Mouse (Mus musculus) erythroblast, embryonic 14.5 days (primary cell): Measurements from ENCODE around the gene Smyd3. TPM values are rescaled to one million over a fixed set of nuclear protein-coding genes. Genes with fewer than 3 reads are reported as not detected.

Experiments
- H3K27me3 ChIP-seq: 2 replicates; pipeline ENCODE4 v1.6.1; 2012; ENCODE audit warnings: inconsistent platforms; ENCODE audit not compliant: control insufficient read depth
- H3K36me3 ChIP-seq: 2 replicates; pipeline ENCODE4 v1.6.1; 2012; ENCODE audit warnings: mild to moderate bottlenecking, inconsistent platforms; ENCODE audit not compliant: control insufficient read depth
- H3K4me1 ChIP-seq: 2 replicates; pipeline ENCODE4 v1.6.1; 2012; ENCODE audit warnings: inconsistent platforms; ENCODE audit not compliant: control insufficient read depth
- H3K4me3 ChIP-seq: replicated peaks from 2 replicates; pipeline ENCODE3; 2012; ENCODE audit warnings: moderate library complexity, mild to moderate bottlenecking, inconsistent platforms
- H3K9me3 ChIP-seq: 2 replicates; pipeline ENCODE4 v1.6.1; 2012; ENCODE audit warnings: low read length, inconsistent platforms, mixed read lengths; ENCODE audit not compliant: control insufficient read depth
- GATA1 ChIP-seq: IDR thresholded peaks from 2 replicates; pipeline ENCODE4 v1.6.1; 2012; ENCODE audit warnings: low read length, inconsistent platforms, mixed read lengths
- TAL1 ChIP-seq: IDR thresholded peaks from 3 replicates; pipeline ENCODE4 v1.6.1; 2012; ENCODE audit warnings: low read length, inconsistent platforms, mixed read lengths
- polyA plus RNA-seq: library from polyadenylated mRNA; stranded (reverse); fragments of >175 nt; gene quantifications from 2 replicates; pipeline ENCODE4 v1.2.3, GENCODE M21; 2012

Smyd3 gene
- polyA plus RNA-seq, 1 experiment, result 0.09 TPM

DNA sequence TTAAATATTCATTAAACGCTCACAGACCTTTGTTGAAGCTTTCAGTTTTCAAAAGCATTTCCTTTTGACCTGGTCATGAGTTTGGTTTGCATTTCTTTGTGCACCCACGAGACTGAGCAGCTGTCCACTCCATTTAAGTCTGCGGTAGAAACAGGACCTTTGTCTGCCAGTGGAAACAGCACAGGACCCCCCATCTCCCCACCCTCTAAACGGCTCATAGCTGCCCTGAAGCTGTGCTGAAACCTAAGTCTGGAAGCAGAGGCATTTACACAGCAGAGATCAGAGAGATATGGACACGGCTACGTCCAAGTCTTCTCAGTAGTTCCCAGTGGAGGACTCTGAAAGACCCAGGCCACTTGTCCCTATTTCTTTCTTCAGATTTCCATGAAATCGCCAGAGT lies 305.5 kb downstream of the Smyd3 start:
- no peaks in the 10 kb centered on the region for H3K27me3 ChIP-seq
- TF ChIP-seq TAL1 (no peak), GATA1 (no peak)
- H3K36me3 ChIP-seq, result no peaks in the 10 kb centered on the region
- H3K4me3 ChIP-seq, result no peak overlapping the region
- H3K9me3 ChIP-seq, result no peaks in the 10 kb centered on the region
- H3K4me1 ChIP-seq, result no peaks in the 10 kb centered on the region

- Histone ChIP-seq H3K4me3 (no peak overlapping the region), H3K36me3 (no peaks in the 10 kb centered on the region), H3K27me3 (no peaks in the 10 kb centered on the region)
Measured at GRCm38 (mm10) chr1:179211313-179211712, 306.5 kb downstream of the Smyd3 start.

DNA sequence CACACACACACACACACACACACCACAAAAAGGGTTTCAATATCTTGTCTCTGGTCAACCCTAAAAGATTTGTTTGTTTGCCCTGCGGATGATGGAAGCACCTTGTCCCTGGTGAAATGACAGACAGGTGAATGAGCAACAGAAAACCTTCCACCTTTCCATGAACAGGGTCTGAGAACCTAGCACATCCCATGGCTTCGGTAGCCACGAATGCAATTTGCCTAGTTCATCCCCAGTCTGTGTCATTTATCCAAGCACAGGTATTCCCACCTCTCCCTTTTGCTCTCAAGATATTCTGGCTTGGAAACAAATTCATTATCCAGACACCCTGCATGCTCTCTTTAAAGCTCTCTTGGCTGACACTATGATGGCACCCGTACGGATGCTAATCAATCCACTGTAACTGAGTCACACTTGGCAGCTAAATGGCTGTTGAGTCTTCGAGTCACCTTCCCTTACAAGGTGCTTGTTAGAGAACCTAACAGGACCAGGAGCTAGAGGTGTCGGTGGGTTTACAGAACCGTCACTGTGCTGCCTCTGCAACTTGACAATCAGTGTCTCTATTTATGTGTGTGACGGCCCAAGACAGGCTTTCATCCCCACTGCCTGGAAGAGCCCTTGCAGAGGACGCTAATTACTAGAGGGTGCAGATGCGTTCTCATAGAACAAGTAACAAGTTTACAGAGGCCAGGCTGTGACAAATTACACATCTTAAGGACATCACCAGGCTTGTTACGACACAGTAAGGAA lies 309.8 kb downstream of the Smyd3 start:
- Histone ChIP-seq H3K4me1 (no peaks in the 10 kb centered on the region), H3K27me3 (no peaks in the 10 kb centered on the region), H3K36me3 (no peaks in the 10 kb centered on the region), H3K9me3 (no peaks in the 10 kb centered on the region), H3K4me3 (no peak overlapping the region)
- TF ChIP-seq TAL1 (no peak), GATA1 (no peak)

More at GRCm38 (mm10) chr1:179211313-179211712, 306.5 kb downstream of the Smyd3 start:
- H3K9me3 ChIP-seq, result no peaks in the 10 kb centered on the region
- no peaks in the 10 kb centered on the region for H3K4me1 ChIP-seq
- no peak for TF ChIP-seq GATA1
- TF ChIP-seq TAL1, result no peak

- H3K4me3 ChIP-seq, result no peak overlapping the region
- TF ChIP-seq TAL1, result no peak
- no peak for TF ChIP-seq GATA1
- no peaks in the 10 kb centered on the region for H3K4me1 ChIP-seq
Measured at GRCm38 (mm10) chr1:179207180-179207741, 310.6 kb downstream of the Smyd3 start.

GRCm38 (mm10) chr1:179198517-179199200 lies 319.2 kb downstream of the Smyd3 start:
- no peaks in the 10 kb centered on the region for H3K36me3 ChIP-seq
- no peaks in the 10 kb centered on the region for H3K9me3 ChIP-seq
- H3K4me3 ChIP-seq, result no peak overlapping the region
- no peaks in the 10 kb centered on the region for H3K27me3 ChIP-seq
- TF ChIP-seq TAL1 (no peak), GATA1 (no peak)
- H3K4me1 ChIP-seq, result no peaks in the 10 kb centered on the region

More at GRCm38 (mm10) chr1:179207180-179207741, 310.6 kb downstream of the Smyd3 start:
- H3K27me3 ChIP-seq, result no peaks in the 10 kb centered on the region
- no peaks in the 10 kb centered on the region for H3K36me3 ChIP-seq
- no peaks in the 10 kb centered on the region for H3K9me3 ChIP-seq

DNA sequence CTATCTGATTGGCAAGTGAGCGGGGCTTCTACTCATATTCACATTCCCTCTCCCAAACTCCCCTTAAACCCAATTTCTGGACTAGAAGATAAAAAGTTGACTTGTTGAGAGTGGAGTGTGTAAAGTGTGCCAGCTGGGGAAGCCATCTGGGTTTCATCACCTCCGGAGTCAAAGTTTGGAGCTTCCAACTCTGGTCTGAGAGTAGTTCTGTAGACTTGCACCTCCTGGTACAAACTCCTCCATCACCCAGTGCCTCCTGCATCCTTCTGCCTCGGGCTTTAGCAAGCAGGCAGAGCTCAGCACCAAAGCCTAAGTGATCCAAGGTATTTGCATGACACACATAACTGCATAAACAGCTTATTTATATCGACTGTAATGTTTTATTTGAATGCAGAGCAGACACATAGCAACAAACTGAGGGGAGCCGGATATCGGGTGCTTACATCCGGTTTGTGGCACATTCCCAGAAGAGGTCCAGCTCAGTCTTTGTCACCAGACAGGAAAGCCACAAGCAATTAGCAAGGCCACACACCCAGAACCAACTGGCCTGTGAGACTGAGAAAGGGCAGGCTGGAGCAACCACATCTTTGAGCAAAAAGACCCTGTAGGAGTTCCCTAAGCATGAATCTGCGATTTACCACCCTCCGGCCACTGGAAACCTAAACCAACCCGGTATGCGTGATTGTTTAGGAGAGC lies 319.9 kb downstream of the Smyd3 start:
- H3K36me3 ChIP-seq, result no peaks in the 10 kb centered on the region
- TF ChIP-seq TAL1, result no peak
- no peak for TF ChIP-seq GATA1
- no peak overlapping the region for H3K4me3 ChIP-seq

DNA sequence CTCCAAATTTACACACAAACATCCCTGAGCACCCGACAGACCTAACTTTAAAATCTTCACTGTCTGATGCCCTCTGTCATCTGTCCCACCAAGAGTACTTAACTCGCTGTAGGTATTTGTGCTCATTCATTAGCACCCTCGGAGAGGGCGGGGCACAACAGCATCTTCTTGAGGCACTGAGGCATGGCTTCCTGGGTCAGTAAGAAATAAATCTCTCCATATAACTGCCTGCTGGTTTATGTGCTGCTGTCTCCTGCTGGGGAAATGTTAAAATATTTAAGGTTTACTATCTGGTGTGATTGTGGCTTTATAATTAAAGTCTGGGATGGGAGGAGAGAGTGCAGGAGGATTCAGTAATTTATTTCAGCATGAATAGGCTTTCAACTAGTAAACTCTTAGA lies 320.7 kb downstream of the Smyd3 start:
- no peak for TF ChIP-seq TAL1
- no peak for TF ChIP-seq GATA1
- Histone ChIP-seq H3K4me3 (no peak overlapping the region), H3K27me3 (no peaks in the 10 kb centered on the region), H3K9me3 (no peaks in the 10 kb centered on the region), H3K36me3 (no peaks in the 10 kb centered on the region), H3K4me1 (no peaks in the 10 kb centered on the region)

More for the DNA sequence above, 319.9 kb downstream of the Smyd3 start:
- H3K4me1 ChIP-seq, result no peaks in the 10 kb centered on the region
- H3K27me3 ChIP-seq, result no peaks in the 10 kb centered on the region
- H3K9me3 ChIP-seq, result no peaks in the 10 kb centered on the region

GRCm38 (mm10) chr1:179196422-179196821 lies 321.4 kb downstream of the Smyd3 start:
- Histone ChIP-seq H3K36me3 (no peaks in the 10 kb centered on the region), H3K4me1 (no peaks in the 10 kb centered on the region)
- no peak for TF ChIP-seq GATA1
- TF ChIP-seq TAL1, result no peak

GRCm38 (mm10) chr1:179192781-179193180 lies 325.1 kb downstream of the Smyd3 start:
- no peaks in the 10 kb centered on the region for H3K27me3 ChIP-seq
- no peaks in the 10 kb centered on the region for H3K9me3 ChIP-seq
- no peaks in the 10 kb centered on the region for H3K36me3 ChIP-seq
- TF ChIP-seq GATA1 (no peak), TAL1 (no peak)
- no peak overlapping the region for H3K4me3 ChIP-seq
- no peaks in the 10 kb centered on the region for H3K4me1 ChIP-seq

More at GRCm38 (mm10) chr1:179196422-179196821, 321.4 kb downstream of the Smyd3 start:
- no peaks in the 10 kb centered on the region for H3K27me3 ChIP-seq
- no peak overlapping the region for H3K4me3 ChIP-seq
- no peaks in the 10 kb centered on the region for H3K9me3 ChIP-seq
